Mouse (Mus musculus): Measurements from ENCODE around the gene Lztfl1. TPM values are rescaled to one million over a fixed set of nuclear protein-coding genes. Genes with fewer than 3 reads are reported as not detected.
"Not testable (repeated sequence)": the region's sequence is repeated elsewhere in the genome, so short reads cannot be mapped to it uniquely, and the experiment has no call there.

Lztfl1 gene
- total and polyA plus RNA-seq, 3 experiments: 5.6 to 39.9 (median 38.7) TPM

DNA sequence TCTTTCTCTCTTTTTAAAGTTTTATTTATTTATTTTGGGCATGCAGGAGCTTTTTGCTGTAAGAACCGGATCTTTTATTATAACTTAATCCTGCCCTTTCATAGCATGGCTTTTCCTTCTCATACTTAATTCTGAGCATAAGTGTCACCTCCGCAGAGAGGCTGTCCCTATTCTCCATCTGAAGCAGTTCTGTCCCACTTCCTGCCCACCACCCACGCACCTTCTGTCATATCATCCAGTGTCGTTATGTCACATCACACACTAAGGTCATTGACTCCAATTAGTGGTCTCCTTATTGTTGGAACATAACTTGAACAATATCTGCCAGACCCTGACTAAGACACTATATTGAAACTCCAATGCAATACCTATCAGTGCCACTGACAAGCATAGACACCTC lies 41.1 kb upstream of the Lztfl1 start:
- intact Hi-C loops (cut with DNase I): no loop called here
- H3K79me2 ChIP-seq (replicated peaks; ENCODE audit: control insufficient read depth, insufficient read depth, low read length): no peaks in the 10 kb centered on the region
- H3K36me3 ChIP-seq (ENCODE audit: control insufficient read depth, insufficient read depth, low read length): no peaks in the 10 kb centered on the region
- no peaks in the 10 kb centered on the region; the same call in 1 of the 2 replicates for H3K4me1 ChIP-seq (ENCODE audit: control insufficient read depth, insufficient read depth, low read length)
- H3K27ac ChIP-seq: no peak overlapping the region
- 62% methylated on average over 4 of the region's 4 CpGs for WGBS
- no peak overlapping the region for H3K4me3 ChIP-seq
- H3K27me3 ChIP-seq (ENCODE audit: control insufficient read depth, insufficient read depth, low read length): no peaks in the 10 kb centered on the region
- TF ChIP-seq CTCF (IDR thresholded peaks at IDR 0.05): no peak
- TF ChIP-seq POLR2A (IDR thresholded peaks at IDR 0.05; ENCODE audit: insufficient read depth, low read depth, low read length): no peak
- no peak for TF ChIP-seq EP300 (IDR thresholded peaks at IDR 0.05; ENCODE audit: insufficient read depth, low read depth, low read length)
- no peak overlapping the region for H3K9ac ChIP-seq (ENCODE audit: low read depth, low read length)
- no peak for DNase-seq

- Histone ChIP-seq H3K79me2 (replicated peaks; ENCODE audit: control insufficient read depth, insufficient read depth, low read length) (no peaks in the 10 kb centered on the region), H3K27me3 (ENCODE audit: control insufficient read depth, insufficient read depth, low read length) (no peaks in the 10 kb centered on the region), H3K4me3 (no peak overlapping the region), H3K9ac (ENCODE audit: low read depth, low read length) (no peak overlapping the region), H3K4me1 (ENCODE audit: control insufficient read depth, insufficient read depth, low read length) (no peaks in the 10 kb centered on the region; the same call in 1 of the 2 replicates), H3K36me3 (ENCODE audit: control insufficient read depth, insufficient read depth, low read length) (no peaks in the 10 kb centered on the region), H3K27ac (no peak overlapping the region)
- 73% methylated on average over 1 of the region's 1 CpGs for WGBS
- no peak for DNase-seq
- intact Hi-C loops (cut with DNase I): no loop called here
- TF ChIP-seq EP300 (IDR thresholded peaks at IDR 0.05; ENCODE audit: insufficient read depth, low read depth, low read length) (no peak), CTCF (IDR thresholded peaks at IDR 0.05) (no peak), POLR2A (IDR thresholded peaks at IDR 0.05; ENCODE audit: insufficient read depth, low read depth, low read length) (no peak)
Measured at GRCm38 (mm10) chr9:123758156-123758555, 40.7 kb upstream of the Lztfl1 start.

DNA sequence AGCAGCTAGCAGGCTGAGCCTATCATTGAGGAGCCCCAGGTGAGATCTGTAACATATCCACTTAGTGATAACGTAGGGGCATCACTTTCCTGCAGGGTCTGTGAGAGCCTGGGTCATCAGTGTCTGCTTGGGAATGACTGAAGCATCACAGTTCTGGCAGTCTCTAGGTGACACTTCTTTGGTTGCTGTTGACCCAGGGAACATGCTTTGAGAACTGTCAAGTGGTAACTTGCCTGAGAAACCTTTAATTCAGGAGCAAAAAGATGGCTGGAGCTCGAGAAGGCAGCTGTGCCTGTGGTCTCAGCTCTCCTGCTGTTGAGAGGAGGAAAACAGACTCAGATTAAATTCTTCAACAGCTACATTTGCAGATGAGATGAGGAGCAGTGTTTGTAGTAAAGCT lies 39.8 kb upstream of the Lztfl1 start:
- no peak overlapping the region for H3K27ac ChIP-seq
- H3K4me3 ChIP-seq: no peak overlapping the region
- 43% methylated on average over 2 of the region's 2 CpGs for WGBS
- no peaks in the 10 kb centered on the region for H3K36me3 ChIP-seq (ENCODE audit: control insufficient read depth, insufficient read depth, low read length)
- no peak for DNase-seq
- TF ChIP-seq EP300 (IDR thresholded peaks at IDR 0.05; ENCODE audit: insufficient read depth, low read depth, low read length) (no peak), POLR2A (IDR thresholded peaks at IDR 0.05; ENCODE audit: insufficient read depth, low read depth, low read length) (no peak)
- no peaks in the 10 kb centered on the region for H3K27me3 ChIP-seq (ENCODE audit: control insufficient read depth, insufficient read depth, low read length)
- H3K79me2 ChIP-seq (replicated peaks; ENCODE audit: control insufficient read depth, insufficient read depth, low read length): no peaks in the 10 kb centered on the region
- no peaks in the 10 kb centered on the region; the same call in 1 of the 2 replicates for H3K4me1 ChIP-seq (ENCODE audit: control insufficient read depth, insufficient read depth, low read length)
- intact Hi-C loops (cut with DNase I): no loop called here
- no peak overlapping the region for H3K9ac ChIP-seq (ENCODE audit: low read depth, low read length)

DNA sequence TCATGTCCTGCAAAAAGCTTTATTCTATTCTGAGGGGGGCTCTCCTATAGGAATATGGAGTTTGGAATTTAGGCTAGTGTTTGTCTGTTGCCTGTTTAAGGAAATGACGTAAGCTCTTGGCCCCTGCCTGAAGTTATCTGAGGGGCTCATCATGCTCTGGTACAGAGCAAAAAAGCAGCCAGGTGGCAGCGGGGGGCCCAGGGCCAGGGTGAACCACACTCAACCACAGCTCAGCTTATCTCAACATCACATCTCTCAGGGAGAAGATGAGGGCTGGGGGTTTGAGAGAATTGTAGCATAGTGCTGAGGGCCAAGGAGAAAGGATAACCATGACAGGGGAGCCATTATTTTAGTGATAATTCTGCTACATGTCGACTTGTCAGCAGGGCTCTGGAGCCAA lies 39.3 kb upstream of the Lztfl1 start:
- TF ChIP-seq POLR2A (IDR thresholded peaks at IDR 0.05; ENCODE audit: insufficient read depth, low read depth, low read length): no peak
- TF ChIP-seq CTCF (IDR thresholded peaks at IDR 0.05): no peak
- TF ChIP-seq EP300 (IDR thresholded peaks at IDR 0.05; ENCODE audit: insufficient read depth, low read depth, low read length): no peak
- WGBS: 64% methylated on average over 3 of the region's 3 CpGs
- intact Hi-C loops (cut with DNase I): no loop called here

GRCm38 (mm10) chr9:123754333-123754732 lies 36.8 kb upstream of the Lztfl1 start:
- no peaks in the 10 kb centered on the region for H3K36me3 ChIP-seq (ENCODE audit: control insufficient read depth, insufficient read depth, low read length)
- no peaks in the 10 kb centered on the region for H3K27me3 ChIP-seq (ENCODE audit: control insufficient read depth, insufficient read depth, low read length)
- intact Hi-C loops (cut with DNase I): no loop called here
- TF ChIP-seq CTCF (IDR thresholded peaks at IDR 0.05): no peak
- TF ChIP-seq EP300 (IDR thresholded peaks at IDR 0.05; ENCODE audit: insufficient read depth, low read depth, low read length): no peak
- TF ChIP-seq POLR2A (IDR thresholded peaks at IDR 0.05; ENCODE audit: insufficient read depth, low read depth, low read length): no peak
- DNase-seq: peak in 1 of 2 experiments; percentile 43
- H3K79me2 ChIP-seq (replicated peaks; ENCODE audit: control insufficient read depth, insufficient read depth, low read length): no peaks in the 10 kb centered on the region
- H3K4me3 ChIP-seq: no peak overlapping the region
- H3K9ac ChIP-seq (ENCODE audit: low read depth, low read length): no peak overlapping the region
- WGBS: 78% methylated on average over 4 of the region's 4 CpGs
- H3K4me1 ChIP-seq (ENCODE audit: control insufficient read depth, insufficient read depth, low read length): no peaks in the 10 kb centered on the region; the same call in 1 of the 2 replicates
- no peak overlapping the region for H3K27ac ChIP-seq

More for the DNA sequence above, 39.3 kb upstream of the Lztfl1 start:
- H3K79me2 ChIP-seq (replicated peaks; ENCODE audit: control insufficient read depth, insufficient read depth, low read length): no peaks in the 10 kb centered on the region
- no peak overlapping the region for H3K4me3 ChIP-seq
- no peaks in the 10 kb centered on the region; the same call in 1 of the 2 replicates for H3K4me1 ChIP-seq (ENCODE audit: control insufficient read depth, insufficient read depth, low read length)
- H3K27me3 ChIP-seq (ENCODE audit: control insufficient read depth, insufficient read depth, low read length): no peaks in the 10 kb centered on the region
- H3K36me3 ChIP-seq (ENCODE audit: control insufficient read depth, insufficient read depth, low read length): no peaks in the 10 kb centered on the region
- DNase-seq: no peak
- no peak overlapping the region for H3K9ac ChIP-seq (ENCODE audit: low read depth, low read length)
- H3K27ac ChIP-seq: no peak overlapping the region

- intact Hi-C loops (cut with DNase I); H3K27me3 ChIP-seq (ENCODE audit: control insufficient read depth, insufficient read depth, low read length); H3K9ac ChIP-seq (ENCODE audit: low read depth, low read length); H3K4me1 ChIP-seq (ENCODE audit: control insufficient read depth, insufficient read depth, low read length); H3K79me2 ChIP-seq (replicated peaks; ENCODE audit: control insufficient read depth, insufficient read depth, low read length); H3K4me3 ChIP-seq; DNase-seq; H3K27ac ChIP-seq; H3K36me3 ChIP-seq (ENCODE audit: control insufficient read depth, insufficient read depth, low read length): not testable (repeated sequence)
- 92% methylated on average over 8 of the region's 8 CpGs for WGBS
Measured at GRCm38 (mm10) chr9:123749687-123750086, 32.2 kb upstream of the Lztfl1 start.

Data from heart, adult 2 months (tissue).